Mouse (Mus musculus) WW6 (cell line): ENCODE data around the gene F12.

ENCODE experiments used
- DNase-seq: peaks from one replicate; pipeline ENCODE4 v3.0.0-alpha.2; 2013; ENCODE audit warnings: low read depth, low spot score

Gene F12

GRCm38 (mm10) chr13:55371740-55372139 lies 54.9 kb downstream of the F12 start:
- no peak for DNase-seq

GRCm38 (mm10) chr13:55371007-55371681 lies 55.4 kb downstream of the F12 start:
- DNase-seq: no peak

- DNase-seq: no peak
These were observed 56.4 kb downstream of the F12 start for GRCm38 (mm10) chr13:55370234-55370633.

- no peak for DNase-seq
These were observed 57.0 kb downstream of the F12 start, which contains the start of gene Rgs14 for GRCm38 (mm10) chr13:55369531-55370114. Gene Rgs14 (plus strand): TSS chr13:55369732.

GRCm38 (mm10) chr13:55368401-55368800 lies 58.2 kb downstream of the F12 start:
- no peak for DNase-seq
